Mouse (Mus musculus) heart, adult 2 months (tissue): ENCODE results near the gene 5730522E02Rik. TPM values are rescaled to one million over a fixed set of nuclear protein-coding genes. Genes with fewer than 3 reads are reported as not detected.

Experiments
- DNase-seq, 2 experiments: peaks; one replicate each; pipeline ENCODE4 v3.0.0; 2021
- H3K27ac ChIP-seq: fragments of 200-600 bp; 2 replicates; pipeline ENCODE4 v1.8.1; 2022
- H3K27me3 ChIP-seq: fragments of 200-500 bp; 2 replicates; pipeline ENCODE4 v1.6.1; 2012; ENCODE audit warnings: mild to moderate bottlenecking, low read length, inconsistent platforms, mixed read lengths; ENCODE audit not compliant: control insufficient read depth, insufficient read depth
- H3K36me3 ChIP-seq: fragments of 200-500 bp; 2 replicates; pipeline ENCODE4 v1.6.1; 2012; ENCODE audit warnings: low read length, inconsistent platforms; ENCODE audit not compliant: control insufficient read depth, insufficient read depth
- H3K4me1 ChIP-seq: fragments of 200-500 bp; 2 replicates; pipeline ENCODE4 v1.6.1; 2011; ENCODE audit warnings: low read length; ENCODE audit not compliant: control insufficient read depth, insufficient read depth
- H3K4me3 ChIP-seq: fragments of 200-600 bp; 2 replicates; pipeline ENCODE4 v1.8.1; 2022
- H3K79me2 ChIP-seq: fragments of 200-500 bp; replicated peaks from 2 replicates; pipeline ENCODE4 v1.6.1; 2012; ENCODE audit warnings: mild to moderate bottlenecking, inconsistent platforms, low read length, moderate library complexity, mixed read lengths; ENCODE audit not compliant: control insufficient read depth, insufficient read depth
- H3K9ac ChIP-seq: fragments of 200-500 bp; 2 replicates; pipeline ENCODE4 v1.6.1; 2012; ENCODE audit warnings: low read depth, mild to moderate bottlenecking, control low read depth, inconsistent platforms, low read length, mixed read lengths
- CTCF ChIP-seq: fragments of 200-600 bp; IDR thresholded peaks from 2 replicates; pipeline ENCODE4 v1.8.1; 2022; ENCODE audit warnings: antibody characterized with exemption, mild to moderate bottlenecking, moderate library complexity
- EP300 ChIP-seq: fragments of 200-500 bp; IDR thresholded peaks from 2 replicates; pipeline ENCODE4 v1.6.1; 2011; ENCODE audit warnings: low read depth, low read length, control low read depth; ENCODE audit not compliant: insufficient read depth
- POLR2A ChIP-seq: fragments of 200-500 bp; IDR thresholded peaks from 2 replicates; pipeline ENCODE4 v1.6.1; 2011; ENCODE audit warnings: mild to moderate bottlenecking, low read depth, low read length, control low read depth; ENCODE audit not compliant: insufficient read depth
- WGBS: fragments of 180-500 bp; shearing (Covaris S2); methylation state at CpG from one replicate; pipeline ENCODE4 v1.1.7; 2018; 5-methylcytosine and 5-hydroxymethylcytosine counted together
- intact Hi-C: fragments of 180-260 bp; cut with DNase I; formaldehyde crosslinking; loops from one replicate; pipeline ENCODE4 v1.15.1; 2025
- polyA plus RNA-seq: library from polyadenylated mRNA; depleted of rRNA; stranded (reverse); fragments of >200 nt; gene quantifications from 2 replicates; pipeline ENCODE4 v1.2.3, GENCODE M21; 2012
- total RNA-seq, 2 experiments: library from RNA; stranded (reverse); gene quantifications; 2 replicates each; pipeline ENCODE4 v1.2.3; 2021

5730522E02Rik gene
- total and polyA plus RNA-seq, 3 experiments, result not detected

DNA sequence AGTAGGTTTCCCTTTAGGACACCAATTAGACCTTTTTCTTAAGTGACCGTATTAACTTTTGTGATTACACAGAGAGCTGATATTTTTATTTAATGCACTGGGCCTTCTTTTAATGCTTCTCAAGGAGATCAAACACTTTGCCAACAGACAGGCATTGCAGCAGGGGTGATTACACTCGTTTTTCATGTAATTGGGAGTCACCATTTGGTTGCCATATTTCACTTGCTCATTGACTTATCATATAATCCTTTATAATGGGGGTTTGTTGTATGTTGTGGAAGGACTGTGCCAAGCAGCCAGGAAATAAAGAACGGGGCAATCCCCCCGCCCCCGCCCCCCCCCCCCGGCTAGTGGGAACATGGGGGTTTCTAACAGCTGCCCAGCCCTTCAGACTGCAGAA, 135.0 kb downstream of the 5730522E02Rik start:
- intact Hi-C loops, result no loop called here
- Histone ChIP-seq H3K27me3 (no peaks in the 10 kb centered on the region), H3K4me3 (no peak overlapping the region), H3K9ac (no peak overlapping the region), H3K79me2 (no peaks in the 10 kb centered on the region), H3K4me1 (no peaks in the 10 kb centered on the region), H3K36me3 (no peaks in the 10 kb centered on the region), H3K27ac (no peak overlapping the region)
- DNase-seq, result no peak
- WGBS, result 74% methylated on average over 6 of the region's 6 CpGs
- TF ChIP-seq EP300 (no peak), POLR2A (no peak), CTCF (no peak)

DNA sequence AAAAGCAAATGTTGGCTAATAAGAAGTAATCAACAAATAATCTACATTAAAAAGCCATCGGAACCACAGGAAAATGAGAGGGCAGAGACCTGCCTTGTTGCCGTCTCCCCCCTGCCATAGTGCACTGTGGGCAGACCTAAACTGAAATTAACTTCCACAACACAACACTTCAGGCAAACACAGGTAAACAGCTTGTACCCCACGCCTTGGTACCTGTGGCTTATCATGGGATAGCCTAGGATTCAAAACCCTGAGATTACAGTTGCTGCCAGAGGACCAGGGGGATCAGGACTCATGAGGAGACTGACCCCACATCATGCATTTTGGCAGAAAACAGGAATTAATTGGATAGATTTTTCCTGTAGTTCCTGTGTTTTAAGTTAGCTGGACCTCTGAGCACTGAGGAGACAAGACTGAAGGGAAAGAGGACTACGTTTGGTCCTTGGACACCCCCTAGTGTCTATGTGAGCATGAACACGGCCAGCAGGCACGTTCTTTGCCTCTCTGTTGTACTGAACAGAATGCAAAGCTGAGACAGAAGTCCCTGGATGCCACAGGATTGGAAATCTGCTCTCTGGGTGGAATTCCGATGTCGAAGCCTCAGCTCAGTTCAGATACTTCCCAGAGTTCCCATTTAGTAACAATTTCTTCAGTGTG, 136.8 kb downstream of the 5730522E02Rik start:
- TF ChIP-seq POLR2A, result no peak
- TF ChIP-seq EP300, result 0 out of 2 replicates have a peak, but pooled peaks have one; percentile 14
- peak; percentile 64 for TF ChIP-seq CTCF
- H3K27me3 ChIP-seq, result no peaks in the 10 kb centered on the region
- H3K27ac ChIP-seq, result no peak overlapping the region
- intact Hi-C loops, result no loop called here
- H3K4me3 ChIP-seq, result no peak overlapping the region
- H3K9ac ChIP-seq, result no peak overlapping the region
- H3K4me1 ChIP-seq, result no peaks in the 10 kb centered on the region
- peak in 1 of 2 experiments; percentile 15 for DNase-seq
- no peaks in the 10 kb centered on the region for H3K36me3 ChIP-seq
- H3K79me2 ChIP-seq, result no peaks in the 10 kb centered on the region
- WGBS, result 43% methylated on average over 8 of the region's 8 CpGs

DNA sequence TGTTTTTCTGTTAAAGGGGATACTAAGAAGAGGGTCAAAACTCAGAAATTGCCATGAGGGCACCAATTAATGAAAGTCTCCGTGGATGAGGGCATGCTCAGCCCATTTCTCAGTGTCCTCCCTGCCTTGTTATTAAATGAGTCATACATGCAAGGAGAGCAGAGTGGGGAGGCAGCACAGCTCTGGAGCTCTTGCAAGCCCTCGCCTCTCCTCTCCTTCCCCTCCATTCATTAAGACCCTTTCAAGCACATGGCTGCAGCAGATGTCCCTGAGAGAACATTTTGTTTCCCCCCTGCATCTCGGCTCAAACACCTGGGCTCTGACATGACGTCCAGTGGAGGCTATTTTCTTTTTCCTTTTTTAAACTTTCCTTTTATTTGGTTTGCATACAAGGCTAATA, 138.5 kb downstream of the 5730522E02Rik start:
- no peak overlapping the region for H3K4me3 ChIP-seq
- H3K9ac ChIP-seq, result no peak overlapping the region
- no peaks in the 10 kb centered on the region for H3K79me2 ChIP-seq
- H3K36me3 ChIP-seq, result no peaks in the 10 kb centered on the region
- no peaks in the 10 kb centered on the region for H3K27me3 ChIP-seq
- TF ChIP-seq EP300, result no peak
- no peak for TF ChIP-seq POLR2A
- no peak for TF ChIP-seq CTCF
- no peaks in the 10 kb centered on the region for H3K4me1 ChIP-seq
- H3K27ac ChIP-seq, result no peak overlapping the region
- DNase-seq, result no peak
- 71% methylated on average over 4 of the region's 4 CpGs for WGBS
- intact Hi-C loops, result no loop called here

DNA sequence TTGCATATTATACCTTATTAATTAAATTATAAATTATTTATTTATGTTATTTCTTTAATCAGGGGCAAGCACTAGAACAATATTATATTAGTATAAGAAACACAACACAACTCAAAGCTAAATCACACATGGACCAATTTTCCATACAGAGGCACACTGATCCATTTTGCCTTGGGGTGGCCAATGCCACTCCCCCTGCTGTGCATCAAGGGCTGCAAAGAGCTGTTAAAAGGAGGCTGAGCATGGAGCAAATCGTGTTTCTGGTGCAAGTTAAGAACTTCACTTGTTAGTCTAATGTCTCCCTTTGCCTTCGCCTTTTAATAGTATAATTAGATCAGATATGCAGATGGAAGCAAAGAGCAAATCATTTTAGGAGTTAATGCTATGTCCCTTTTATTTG, 147.3 kb downstream of the 5730522E02Rik start:
- TF ChIP-seq POLR2A, result no peak
- TF ChIP-seq CTCF, result no peak
- TF ChIP-seq EP300, result no peak
- intact Hi-C loops, result no loop called here
- WGBS, result 49% methylated on average over 2 of the region's 2 CpGs
- no peak for DNase-seq
- H3K4me1 ChIP-seq, result no peaks in the 10 kb centered on the region
- no peaks in the 10 kb centered on the region for H3K36me3 ChIP-seq
- no peak overlapping the region for H3K4me3 ChIP-seq
- no peak overlapping the region for H3K27ac ChIP-seq
- H3K79me2 ChIP-seq, result no peaks in the 10 kb centered on the region
- no peaks in the 10 kb centered on the region for H3K27me3 ChIP-seq
- no peak overlapping the region for H3K9ac ChIP-seq

DNA sequence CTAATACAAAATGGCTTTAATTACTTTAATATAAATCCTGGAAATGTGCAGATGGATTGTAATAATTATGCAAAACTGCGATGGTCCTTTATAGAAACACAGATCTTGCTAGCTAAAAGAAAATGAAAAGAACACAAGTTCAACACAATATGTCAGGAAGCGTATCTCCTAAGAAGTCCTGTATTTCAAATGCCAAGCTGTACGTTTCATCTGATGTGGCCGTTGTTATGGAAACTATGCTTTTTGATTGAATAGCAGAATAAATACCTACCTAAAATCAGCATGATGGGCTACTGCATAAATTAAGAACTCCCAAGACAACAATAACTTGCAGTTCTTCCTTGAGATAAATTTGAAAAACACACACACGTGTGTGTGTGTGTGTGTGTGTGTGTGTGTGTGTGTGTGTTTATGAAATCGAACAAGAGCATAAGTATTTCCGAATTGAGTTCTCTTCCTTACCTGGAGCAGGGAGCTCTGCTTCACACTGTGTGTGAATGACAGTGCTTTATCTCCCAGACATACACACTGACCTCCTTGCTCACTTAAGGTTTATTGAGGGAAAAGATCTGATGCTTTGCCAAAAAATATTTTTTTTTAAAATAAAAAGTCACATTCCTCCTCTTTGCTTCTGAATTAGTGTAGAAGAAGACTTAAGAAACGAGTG, 149.0 kb downstream of the 5730522E02Rik start:
- Histone ChIP-seq H3K4me3 (no peak overlapping the region), H3K79me2 (no peaks in the 10 kb centered on the region), H3K36me3 (no peaks in the 10 kb centered on the region), H3K27me3 (no peaks in the 10 kb centered on the region), H3K4me1 (no peaks in the 10 kb centered on the region), H3K27ac (no peak overlapping the region), H3K9ac (no peak overlapping the region)
- TF ChIP-seq POLR2A, result no peak
- TF ChIP-seq CTCF, result no peak
- TF ChIP-seq EP300, result no peak
- 75% methylated on average over 8 of the region's 8 CpGs for WGBS
- no peak for DNase-seq
- intact Hi-C loops, result no loop called here

DNA sequence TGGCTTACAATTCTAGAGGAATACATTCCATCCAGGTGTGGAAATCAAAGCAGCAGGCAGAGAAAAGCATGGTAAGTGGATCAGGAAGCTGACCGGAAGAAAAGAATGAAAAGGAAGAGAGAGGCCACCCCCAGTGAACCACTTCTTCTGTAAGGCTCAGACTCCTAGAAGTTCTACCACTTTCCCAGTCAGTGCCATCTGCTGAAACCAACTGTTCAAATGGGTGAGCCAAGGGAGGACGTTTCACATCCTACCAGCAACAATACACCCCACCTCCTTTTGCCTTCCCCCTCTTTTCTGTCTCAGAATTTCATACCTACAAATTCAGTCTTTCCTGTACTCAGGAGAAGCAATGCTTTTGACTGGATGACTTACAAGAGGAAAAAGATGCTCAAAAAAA, 197.0 kb downstream of the 5730522E02Rik start:
- no peak overlapping the region for H3K27ac ChIP-seq
- H3K4me1 ChIP-seq, result no peaks in the 10 kb centered on the region
- H3K4me3 ChIP-seq, result no peak overlapping the region
- no peaks in the 10 kb centered on the region for H3K79me2 ChIP-seq
- no peak for DNase-seq
- H3K9ac ChIP-seq, result no peak overlapping the region
- intact Hi-C loops, result no loop called here
- TF ChIP-seq EP300, result no peak
- TF ChIP-seq CTCF, result no peak
- TF ChIP-seq POLR2A, result no peak
- no peaks in the 10 kb centered on the region for H3K27me3 ChIP-seq
- no peaks in the 10 kb centered on the region for H3K36me3 ChIP-seq
- WGBS, result 65% methylated on average over 2 of the region's 2 CpGs
